12 mouse cellular contexts compared by ENCODE assay signal in genomic region chr9:46830746-46831560, GRCm38 (mm10).
DNase-seq lines count a peak whose midpoint lies in the region; ATAC-seq and TF ChIP-seq lines count a peak whose summit lies in the region.
"Had no signal": no experiment of that assay in that cellular context is flagged by ENCODE, and none has a peak within 500 bp of the region (broad histone marks: within the 10 kb centered on the region; RNA-seq: fewer than 3 reads in every experiment).

No protein-coding gene starts in this region.

- no peaks in the 10 kb centered on the region for H3K9me3 ChIP-seq in embryonic facial prominence, embryonic 12.5 days
- no peaks in the 10 kb centered on the region for H3K9me3 ChIP-seq in hindbrain, embryonic 13.5 days
- no peaks in the 10 kb centered on the region for H3K9me3 ChIP-seq in midbrain, embryonic 14.5 days (ENCODE audit: control insufficient read depth, low read length)

- no peak overlapping the region for H3K4me3 ChIP-seq in kidney, adult 2 months (ENCODE audit: insufficient read depth, low read depth, low read length)
- H3K4me3 ChIP-seq in embryonic facial prominence, embryonic 12.5 days: no peak overlapping the region
- H3K4me3 ChIP-seq in hindbrain, embryonic 13.5 days: no peak overlapping the region
- no peak overlapping the region for H3K4me3 ChIP-seq in midbrain, embryonic 14.5 days (replicated peaks; ENCODE audit: low read depth, low read length)

- H3K27ac ChIP-seq in kidney, adult 2 months (ENCODE audit: insufficient read depth, low read depth, low read length): no peak overlapping the region
- H3K27ac ChIP-seq in embryonic facial prominence, embryonic 12.5 days: peak overlapping the region; percentile 80
- peak overlapping the region; percentile 55 for H3K27ac ChIP-seq in hindbrain, embryonic 13.5 days
- peak overlapping the region; percentile 75 for H3K27ac ChIP-seq in midbrain, embryonic 14.5 days (replicated peaks; ENCODE audit: low read depth, low read length)
- H3K27ac ChIP-seq: stomach, postnatal 0 days had no signal

- 34% methylated on average over 15 of the region's 15 CpGs for WGBS in kidney, adult 2 months
- 32% methylated on average over 15 of the region's 15 CpGs for WGBS in embryonic facial prominence, embryonic 12.5 days
- 29% methylated on average over 15 of the region's 15 CpGs for WGBS in hindbrain, embryonic 13.5 days
- WGBS in midbrain, embryonic 14.5 days: 12% methylated on average over 15 of the region's 15 CpGs

- no peaks in the 10 kb centered on the region for H3K4me1 ChIP-seq in kidney, adult 2 months (ENCODE audit: control insufficient read depth, insufficient read depth, low read length)
- peaks cover 25% of the 10 kb centered on the region for H3K4me1 ChIP-seq in embryonic facial prominence, embryonic 12.5 days
- peaks cover 22% of the 10 kb centered on the region for H3K4me1 ChIP-seq in hindbrain, embryonic 13.5 days (replicated peaks)
- H3K4me1 ChIP-seq in midbrain, embryonic 14.5 days (ENCODE audit: control insufficient read depth, insufficient read depth, low read length): peaks cover 18% of the 10 kb centered on the region

- no peak for TF ChIP-seq POLR2A in kidney, adult 2 months (IDR thresholded peaks at IDR 0.05; ENCODE audit: low read depth, low read length)

- no peaks in the 10 kb centered on the region for H3K36me3 ChIP-seq in kidney, adult 2 months (ENCODE audit: control insufficient read depth, insufficient read depth, low read length)
- H3K36me3 ChIP-seq in embryonic facial prominence, embryonic 12.5 days: no peaks in the 10 kb centered on the region
- H3K36me3 ChIP-seq in hindbrain, embryonic 13.5 days: no peaks in the 10 kb centered on the region
- no peaks in the 10 kb centered on the region for H3K36me3 ChIP-seq in midbrain, embryonic 14.5 days (ENCODE audit: control insufficient read depth, insufficient read depth, low read length)

- H3K27me3 ChIP-seq in kidney, adult 2 months (replicated peaks; ENCODE audit: control insufficient read depth, insufficient read depth, low read length): no peaks in the 10 kb centered on the region
- no peaks in the 10 kb centered on the region for H3K27me3 ChIP-seq in embryonic facial prominence, embryonic 12.5 days
- H3K27me3 ChIP-seq in hindbrain, embryonic 13.5 days: no peaks in the 10 kb centered on the region
- no peaks in the 10 kb centered on the region for H3K27me3 ChIP-seq in midbrain, embryonic 14.5 days (ENCODE audit: control insufficient read depth, insufficient read depth, low read length)

- peak overlapping the region; percentile 13; the same call in 1 of the 2 replicates for H3K4me2 ChIP-seq in embryonic facial prominence, embryonic 12.5 days (replicated peaks)
- no peak overlapping the region for H3K4me2 ChIP-seq in hindbrain, embryonic 13.5 days
- peak overlapping the region; percentile 38 for H3K4me2 ChIP-seq in midbrain, embryonic 14.5 days (ENCODE audit: low read length)

- DNase-seq in kidney, postnatal 10 days: peak; percentile 47
- DNase-seq in kidney, adult 2 months: no peak
- DNase-seq in midbrain, embryonic 14.5 days: peak; percentile 64
- DNase-seq: adrenal gland, postnatal 14 days; heart, postnatal 36 days; left cerebral cortex, postnatal 4 days; lung, adult 2 months had no signal

- no peak overlapping the region for H3K9ac ChIP-seq in embryonic facial prominence, embryonic 12.5 days
- H3K9ac ChIP-seq in hindbrain, embryonic 13.5 days: no peak overlapping the region
- H3K9ac ChIP-seq in midbrain, embryonic 14.5 days (replicated peaks; ENCODE audit: low read length): no peak overlapping the region

- ATAC-seq in embryonic facial prominence, embryonic 12.5 days (ENCODE audit: insufficient number of reproducible peaks, insufficient read depth, low FRiP score, low TSS enrichment): 0 out of 2 replicates have a peak, but pooled peaks have one; percentile 22
- no peak for ATAC-seq in hindbrain, embryonic 13.5 days (ENCODE audit: low FRiP score)
- ATAC-seq in midbrain, embryonic 14.5 days (ENCODE audit: low FRiP score, low TSS enrichment): no peak
- ATAC-seq in megakaryocyte progenitor cell, adult 5-6 weeks (replicated peaks; ENCODE audit: poor library complexity): no peak
- no peak for ATAC-seq in activated CD4-positive, CD25-positive, alpha-beta regulatory T cell, adult 4 months

- no peak for TF ChIP-seq CTCF in kidney, adult 2 months (conservative IDR thresholded peaks at IDR 0.05; ENCODE audit: insufficient read depth, insufficient read length, low read depth, low read length)
